Mouse (Mus musculus) kidney, adult 2 months (tissue): ENCODE data around the gene Kank3. TPM values are rescaled to one million over a fixed set of nuclear protein-coding genes. Genes with fewer than 3 reads are reported as not detected.
"Not testable (repeated sequence)": the region's sequence is repeated elsewhere in the genome, so short reads cannot be mapped to it uniquely, and the experiment has no call there.

ENCODE experiments used
- DNase-seq: peaks from one replicate; pipeline ENCODE4 v3.0.0; 2021
- H3K27ac ChIP-seq: fragments of 200-500 bp; 2 replicates; pipeline ENCODE4 v1.5.1; 2012; ENCODE audit warnings: low read depth, low read length, control low read depth, inconsistent platforms; ENCODE audit not compliant: insufficient read depth
- H3K27me3 ChIP-seq: fragments of 200-500 bp; replicated peaks from 2 replicates; pipeline ENCODE4 v1.6.1; 2012; ENCODE audit warnings: mild to moderate bottlenecking, moderate library complexity, low read length, inconsistent platforms; ENCODE audit not compliant: control insufficient read depth, insufficient read depth
- H3K36me3 ChIP-seq: fragments of 200-500 bp; 2 replicates; pipeline ENCODE4 v1.6.1; 2012; ENCODE audit warnings: mild to moderate bottlenecking, moderate library complexity, low read length, inconsistent platforms; ENCODE audit not compliant: control insufficient read depth, insufficient read depth
- H3K4me1 ChIP-seq: fragments of 200-500 bp; 2 replicates; pipeline ENCODE4 v1.6.1; 2011; ENCODE audit warnings: low read length; ENCODE audit not compliant: control insufficient read depth, insufficient read depth
- H3K4me3 ChIP-seq: fragments of 200-500 bp; 2 replicates; pipeline ENCODE4 v1.5.1; 2011; ENCODE audit warnings: mild to moderate bottlenecking, low read depth, low read length, control low read depth; ENCODE audit not compliant: insufficient read depth
- CTCF ChIP-seq: fragments of 200-500 bp; conservative IDR thresholded peaks from 2 replicates; pipeline ENCODE4 v1.5.1; 2011; ENCODE audit warnings: low read depth, mild to moderate bottlenecking, control low read depth, low read length, moderate library complexity, mixed read lengths; ENCODE audit not compliant: insufficient read depth, insufficient read length
- POLR2A ChIP-seq: fragments of 200-500 bp; IDR thresholded peaks from one replicate; pipeline ENCODE4 v1.6.1; 2011; ENCODE audit warnings: low read depth, low read length, control low read depth
- WGBS: fragments of 180-500 bp; shearing (Covaris S2); methylation state at CpG from one replicate; pipeline ENCODE4 v1.1.7; 2018; 5-methylcytosine and 5-hydroxymethylcytosine counted together
- polyA plus RNA-seq: library from polyadenylated mRNA; depleted of rRNA; stranded (reverse); fragments of >200 nt; gene quantifications from 2 replicates; pipeline ENCODE4 v1.2.3, GENCODE M21; 2012

The Kank3 gene
- polyA plus RNA-seq, 1 experiment = 83.0 TPM

DNA sequence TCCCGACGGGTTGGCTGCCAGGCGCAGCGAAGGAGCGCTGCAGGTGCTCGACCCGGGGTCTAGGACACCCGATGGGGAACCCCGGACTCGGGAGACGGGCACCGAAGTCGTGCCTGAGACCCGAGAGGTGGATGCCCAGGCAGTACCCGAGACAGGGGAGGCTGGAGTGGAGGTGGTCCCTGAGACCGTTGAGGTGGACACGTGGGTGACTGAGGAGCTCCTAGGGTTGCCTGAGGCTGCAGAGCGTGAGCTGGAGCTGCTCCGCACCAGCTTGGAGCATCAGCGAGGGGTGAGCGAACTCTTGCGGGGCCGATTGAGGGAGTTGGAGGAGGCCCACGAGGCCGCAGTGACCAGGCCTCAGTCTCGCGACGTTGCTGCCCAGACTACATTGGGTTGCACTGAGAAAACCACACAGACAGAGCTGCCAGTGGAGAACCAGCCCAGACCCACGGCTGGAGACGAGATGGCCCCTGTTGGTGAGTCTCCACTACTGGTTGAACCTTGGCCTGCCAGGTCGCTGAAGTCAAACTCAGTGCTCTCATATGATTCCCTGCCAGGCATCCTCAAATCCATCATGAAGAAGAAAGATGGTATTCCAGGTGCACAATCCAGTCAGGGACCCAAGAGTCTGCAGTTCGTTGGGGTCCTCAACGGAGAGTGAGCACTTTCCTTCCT, 7.8 kb downstream of the Kank3 start:
- TF ChIP-seq CTCF (no peak), POLR2A (no peak)
- H3K4me1 ChIP-seq = peaks cover 8% of the 10 kb centered on the region; the same call in 1 of the 2 replicates
- H3K27me3 ChIP-seq = no peaks in the 10 kb centered on the region
- peak overlapping the region; percentile 49 for H3K4me3 ChIP-seq
- H3K27ac ChIP-seq = peak overlapping the region; percentile 2; the same call in 1 of the 2 replicates
- H3K36me3 ChIP-seq = peaks cover 2% of the 10 kb centered on the region; the same call in 1 of the 2 replicates
- 18% methylated on average over 33 of the region's 33 CpGs for WGBS
- no peak for DNase-seq

DNA sequence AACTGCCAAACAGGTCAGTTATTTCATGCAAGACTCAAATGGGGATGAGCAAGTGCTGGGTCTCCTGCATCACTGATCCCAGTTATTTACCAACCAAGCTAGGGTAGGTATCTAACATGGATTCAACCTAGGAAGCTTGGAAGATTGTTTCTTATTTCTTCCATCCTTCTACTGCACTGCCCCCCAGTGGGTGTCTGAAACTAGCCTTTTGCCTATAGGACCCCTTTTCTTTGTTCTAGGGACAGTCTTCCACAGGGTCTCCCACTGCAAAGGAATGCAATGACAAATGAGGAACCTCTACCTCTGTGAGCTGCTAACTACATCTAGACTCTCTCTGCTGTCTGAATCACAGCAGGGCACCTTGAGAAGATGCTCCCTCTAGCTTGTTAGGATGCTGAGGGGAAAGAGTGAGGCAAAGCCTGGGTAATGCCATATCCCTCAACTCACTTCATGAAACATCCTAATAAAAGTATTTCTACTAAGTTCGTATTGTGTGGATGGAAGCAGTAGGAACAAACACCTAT, 12.2 kb downstream of the Kank3 start:
- H3K4me1 ChIP-seq = peaks cover 15% of the 10 kb centered on the region
- no peak overlapping the region for H3K27ac ChIP-seq
- H3K4me3 ChIP-seq = no peak overlapping the region
- WGBS = 75% methylated on average over 1 of the region's 1 CpGs
- H3K27me3 ChIP-seq = no peaks in the 10 kb centered on the region
- no peak for DNase-seq
- H3K36me3 ChIP-seq = peaks cover 2% of the 10 kb centered on the region; the same call in 1 of the 2 replicates
- no peak for TF ChIP-seq POLR2A
- TF ChIP-seq CTCF = no peak

DNA sequence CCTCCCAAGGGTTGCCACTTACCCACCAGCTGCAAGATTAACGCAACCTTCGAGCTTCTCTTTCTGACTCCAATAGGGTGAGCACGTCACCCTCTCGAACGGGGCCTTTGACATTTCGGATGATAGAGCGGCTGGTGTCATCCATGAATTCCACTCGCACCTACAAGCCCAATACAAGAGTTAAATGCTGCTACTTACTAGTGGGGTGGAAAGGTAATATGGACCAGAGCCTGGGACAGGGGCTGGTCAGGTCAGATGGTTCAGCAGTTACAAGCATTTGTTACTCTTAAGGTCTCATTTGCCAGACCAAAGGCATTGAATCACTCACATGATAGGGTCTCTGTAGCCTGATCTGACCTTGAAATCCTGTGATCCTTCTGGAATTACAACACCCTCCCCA, 12.9 kb downstream of the Kank3 start:
- H3K27me3 ChIP-seq, H3K27ac ChIP-seq, DNase-seq, H3K4me3 ChIP-seq, H3K36me3 ChIP-seq: not testable (repeated sequence)
- peaks cover 16% of the 10 kb centered on the region for H3K4me1 ChIP-seq
- 64% methylated on average over 8 of the region's 8 CpGs for WGBS

DNA sequence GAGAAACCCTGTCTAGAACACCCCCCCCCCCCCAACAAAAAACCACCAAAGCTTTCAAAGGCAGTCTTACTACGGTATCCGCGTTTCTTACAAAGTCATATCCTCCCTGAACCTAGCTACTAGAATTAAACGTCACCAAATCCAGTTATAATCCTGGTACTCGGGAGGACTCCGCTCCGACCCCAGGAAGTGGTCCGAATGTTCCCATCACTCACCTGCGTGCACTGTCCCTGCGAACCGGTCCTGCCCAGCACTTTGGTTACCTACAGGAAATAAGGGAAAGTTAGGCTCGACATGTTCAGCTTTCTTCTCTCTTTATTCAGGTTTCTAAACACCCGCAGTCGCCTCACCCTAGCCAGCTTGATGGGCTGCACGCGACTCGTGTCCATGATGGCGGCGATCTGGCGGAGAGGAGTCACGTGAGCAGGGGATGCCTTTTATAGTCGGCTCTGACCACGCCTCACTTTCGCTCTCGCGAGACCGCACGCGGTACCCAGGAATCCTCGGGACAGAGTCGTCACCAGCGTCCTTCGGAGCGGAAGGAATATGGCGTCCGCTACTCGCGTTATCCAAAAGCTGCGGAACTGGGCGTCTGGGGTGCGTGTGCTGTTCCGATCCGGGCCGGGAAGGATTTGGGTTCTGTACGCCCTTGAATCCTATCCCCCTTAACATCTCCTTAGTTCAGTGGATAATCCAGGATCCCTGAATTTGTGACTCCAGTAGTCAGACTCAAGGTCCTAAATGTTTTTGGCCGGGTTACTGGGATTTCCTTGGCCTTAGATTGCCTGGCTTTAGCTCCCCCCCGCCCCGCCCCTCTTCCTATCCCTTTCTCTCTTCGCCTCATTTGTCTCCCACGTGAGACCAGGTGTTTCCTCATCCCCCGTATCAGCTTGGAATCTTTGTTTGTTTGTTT, 14.0 kb downstream of the Kank3 start, which contains the start of the genes Rps28 and Ndufa7:
TSS of gene Rps28 (minus strand) at position 479 of the 913 bp plus-strand sequence.
TSS of gene Ndufa7 (plus strand) at position 489 of the 913 bp plus-strand sequence.
- Histone ChIP-seq H3K4me3 (peak within 1 kb of the TSS; percentile 77), H3K27ac (peak within 1 kb of the TSS; percentile 84), H3K4me1 (peaks cover 22% of the 10 kb centered on the region), H3K27me3 (no peaks in the 10 kb centered on the region), H3K36me3 (peaks cover 2% of the 10 kb centered on the region; the same call in 1 of the 2 replicates)
- under 1% methylated on average over 51 of the region's 51 CpGs for WGBS
- DNase-seq = peak; percentile 99
- TF ChIP-seq POLR2A (peak; percentile 95), CTCF (no peak)

DNA sequence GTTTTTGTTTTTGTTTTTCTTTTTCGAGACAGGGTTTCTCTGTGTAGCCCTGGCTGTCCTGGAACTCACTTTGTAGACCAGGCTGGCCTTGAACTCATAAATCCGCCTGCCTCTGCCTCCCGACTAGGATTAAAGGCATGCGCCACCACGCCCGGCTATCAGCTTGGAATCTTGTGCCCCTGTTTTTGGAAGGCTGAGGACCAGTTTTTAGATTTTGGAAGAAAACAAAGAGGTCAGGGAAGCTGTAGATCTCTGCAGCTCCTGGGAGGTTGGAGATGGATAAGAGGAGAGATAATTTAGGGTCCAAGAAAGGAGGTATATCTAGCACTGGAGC, 14.6 kb downstream of the Kank3 start:
- H3K36me3 ChIP-seq, DNase-seq, H3K27me3 ChIP-seq: not testable (repeated sequence)
- Histone ChIP-seq H3K4me3 (peak overlapping the region; percentile 77), H3K4me1 (peaks cover 23% of the 10 kb centered on the region), H3K27ac (peak overlapping the region; percentile 84)
- WGBS = 2% methylated on average over 6 of the region's 6 CpGs

DNA sequence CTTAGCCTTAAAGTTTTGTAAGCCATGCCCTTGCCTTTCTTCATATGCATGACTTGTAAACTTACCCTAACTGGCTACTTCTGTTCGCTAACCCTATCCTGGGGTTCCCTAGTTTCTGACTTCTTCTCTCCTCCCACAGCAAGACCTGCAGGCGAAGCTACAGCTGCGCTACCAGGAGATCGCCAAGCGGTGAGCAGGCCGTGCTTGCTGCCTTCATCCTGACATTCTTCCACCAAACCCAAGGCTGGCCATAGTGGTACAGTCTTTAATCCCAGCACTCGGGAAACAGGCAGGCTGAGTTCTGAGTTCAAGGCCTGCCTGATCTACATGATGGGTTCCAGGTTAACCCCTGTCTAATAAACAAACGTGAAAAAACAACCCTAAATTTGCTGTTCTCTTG, 15.1 kb downstream of the Kank3 start:
- 82% methylated on average over 8 of the region's 8 CpGs for WGBS
- Histone ChIP-seq H3K27ac (no peak overlapping the region), H3K27me3 (no peaks in the 10 kb centered on the region), H3K36me3 (peaks cover 5% of the 10 kb centered on the region; the same call in 1 of the 2 replicates), H3K4me3 (no peak overlapping the region), H3K4me1 (peaks cover 23% of the 10 kb centered on the region)
- DNase-seq = no peak
- TF ChIP-seq POLR2A (no peak), CTCF (no peak)

DNA sequence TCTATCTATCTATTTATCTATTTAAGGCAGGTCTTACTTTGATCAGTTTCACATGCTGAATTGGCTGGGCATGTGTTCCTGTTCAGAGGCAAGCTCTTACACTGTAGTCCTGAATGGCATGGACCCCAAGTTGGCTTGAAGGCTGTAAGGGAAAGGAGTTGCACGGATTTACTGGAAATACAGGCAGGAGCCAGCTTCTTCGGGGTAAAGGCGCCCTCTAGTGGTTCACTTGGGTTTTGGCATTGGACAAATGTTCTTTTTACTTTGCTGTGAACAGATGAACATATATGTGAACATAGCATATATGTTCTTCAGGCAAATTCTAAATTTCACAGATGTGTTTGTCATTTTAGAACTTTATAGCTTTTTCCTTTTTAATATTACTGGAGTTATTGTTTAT, 16.5 kb downstream of the Kank3 start:
- Histone ChIP-seq H3K27ac (no peak overlapping the region), H3K4me1 (peaks cover 23% of the 10 kb centered on the region), H3K27me3 (no peaks in the 10 kb centered on the region), H3K4me3 (no peak overlapping the region), H3K36me3 (peaks cover 8% of the 10 kb centered on the region; the same call in 1 of the 2 replicates)
- DNase-seq = peak; percentile 84
- WGBS = 0% methylated on average over 3 of the region's 3 CpGs
- TF ChIP-seq POLR2A (no peak), CTCF (peak; percentile 86)
